Mouse (Mus musculus): ENCODE measurements around the gene Lsamp.

GRCm38 (mm10) chr16:42189431-42190081 lies 2205.4 kb downstream of the Lsamp start:
- TF ChIP-seq CTCF (IDR thresholded peaks at IDR 0.05; ENCODE audit: extremely low read depth, insufficient read depth, insufficient read length, insufficient replicate concordance) (no peak), POLR2A (IDR thresholded peaks at IDR 0.05; ENCODE audit: low read depth, low read length) (no peak)
